Mouse (Mus musculus) left cerebral cortex, adult 11 months (tissue): Measurements from ENCODE around the gene Tctex1d4.

Experiments
- DNase-seq: peaks from one replicate; pipeline ENCODE4 v3.0.0; 2022; ENCODE audit warnings: low spot score

Gene Tctex1d4

GRCm38 (mm10) chr4:117120052-117120444 lies 6.5 kb upstream of the Tctex1d4 start:
- DNase-seq: no peak

- DNase-seq: peak; percentile 94
Observed at GRCm38 (mm10) chr4:117120445-117121414, 5.9 kb upstream of the Tctex1d4 start.

GRCm38 (mm10) chr4:117122209-117122608 lies 4.4 kb upstream of the Tctex1d4 start:
- no peak for DNase-seq

- DNase-seq: no peak
Observed at GRCm38 (mm10) chr4:117123546-117124217, 2.9 kb upstream of the Tctex1d4 start.

- no peak for DNase-seq
Observed at GRCm38 (mm10) chr4:117124218-117124517, 2.4 kb upstream of the Tctex1d4 start.

GRCm38 (mm10) chr4:117124518-117125347 lies 1.9 kb upstream of the Tctex1d4 start:
- DNase-seq: no peak

- DNase-seq: peak; percentile 68
Observed at GRCm38 (mm10) chr4:117125348-117125909, 1.2 kb upstream of the Tctex1d4 start, which contains the start of gene Btbd19. Gene Btbd19, minus strand, starts transcription at chr4:117125725.

- peak; percentile 47 for DNase-seq
Observed at GRCm38 (mm10) chr4:117125910-117126674, 502 bp upstream of the Tctex1d4 start.

GRCm38 (mm10) chr4:117127991-117128686 lies 1.5 kb downstream of the Tctex1d4 start:
- DNase-seq: no peak

- no peak for DNase-seq
Observed at GRCm38 (mm10) chr4:117130790-117131189, 4.2 kb downstream of the Tctex1d4 start.

GRCm38 (mm10) chr4:117131198-117131597 lies 4.6 kb downstream of the Tctex1d4 start:
- no peak for DNase-seq

GRCm38 (mm10) chr4:117131890-117132793 lies 5.5 kb downstream of the Tctex1d4 start:
- no peak for DNase-seq

- DNase-seq: no peak
Observed at GRCm38 (mm10) chr4:117132794-117133143, 6.2 kb downstream of the Tctex1d4 start.

- DNase-seq: no peak
Observed at GRCm38 (mm10) chr4:117133366-117133796, 6.8 kb downstream of the Tctex1d4 start.

- peak; percentile 95 for DNase-seq
Observed at GRCm38 (mm10) chr4:117133817-117134600, 7.4 kb downstream of the Tctex1d4 start, which contains the start of gene Plk3. Gene Plk3, minus strand, starts transcription at chr4:117133963.

- DNase-seq: no peak
Observed at GRCm38 (mm10) chr4:117134601-117134995, 8.0 kb downstream of the Tctex1d4 start.

GRCm38 (mm10) chr4:117136034-117136433 lies 9.4 kb downstream of the Tctex1d4 start:
- DNase-seq: no peak
